Mouse (Mus musculus): ENCODE data around the gene Cldn14. TPM values are rescaled to one million over a fixed set of nuclear protein-coding genes. Genes with fewer than 3 reads are reported as not detected.

Gene Cldn14
- polyA plus RNA-seq, 1 experiment from 2014 or later = 0.21 TPM

DNA sequence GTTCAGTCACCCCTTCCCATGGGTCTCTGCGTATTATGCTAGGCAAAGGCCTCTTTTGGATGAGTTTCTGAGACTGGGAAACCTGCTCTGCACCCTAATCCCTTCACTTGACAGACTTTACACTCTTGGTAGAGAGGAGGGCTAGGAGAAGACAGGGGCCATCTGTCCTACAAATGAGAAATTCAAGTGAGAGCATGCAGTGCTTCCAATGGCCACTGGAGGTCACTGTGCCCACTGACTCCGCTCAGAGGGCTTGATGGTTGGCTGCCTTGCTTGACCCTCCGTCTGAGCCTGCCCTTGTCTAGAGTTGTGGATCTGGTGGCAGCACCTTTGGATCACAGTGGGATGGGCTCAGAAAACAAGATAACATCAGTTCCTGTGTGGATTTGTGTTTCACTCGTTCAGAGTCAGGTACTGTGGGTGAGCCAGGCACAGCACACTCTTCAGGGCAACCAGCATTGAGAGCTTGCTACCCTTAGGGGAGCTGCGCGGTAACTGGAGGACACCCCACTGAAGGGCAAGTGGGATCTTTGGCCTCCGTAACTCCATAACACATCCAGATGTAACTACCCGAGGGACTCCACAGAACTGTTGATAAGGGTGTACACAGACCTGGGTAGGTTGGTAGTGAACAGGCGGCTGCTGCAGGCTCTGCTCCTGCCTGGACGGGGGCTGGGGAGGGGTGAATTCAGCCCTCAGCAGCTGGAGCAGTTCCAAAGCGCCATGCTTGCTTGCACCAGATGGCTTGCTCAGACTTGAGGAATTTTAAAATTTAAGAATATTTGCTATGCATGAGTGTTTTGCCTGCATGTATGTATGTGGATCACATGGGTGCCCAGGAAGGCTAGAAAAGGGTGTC is 102.3 kb downstream of the Cldn14 start:
- no peaks in the 10 kb centered on the region for H3K9me3 ChIP-seq (replicated peaks)
- no peak overlapping the region for H3K4me2 ChIP-seq
- peaks cover 19% of the 10 kb centered on the region for H3K4me1 ChIP-seq
- WGBS = 63% methylated on average over 11 of the region's 11 CpGs
- peak; percentile 68 for ATAC-seq (replicated peaks; ENCODE audit: low FRiP score)
- H3K4me3 ChIP-seq (replicated peaks) = no peak overlapping the region
- no peak overlapping the region for H3K9ac ChIP-seq
- peak overlapping the region; percentile 62 for H3K27ac ChIP-seq
- no peaks in the 10 kb centered on the region for H3K27me3 ChIP-seq
- H3K36me3 ChIP-seq = peaks cover 45% of the 10 kb centered on the region

DNA sequence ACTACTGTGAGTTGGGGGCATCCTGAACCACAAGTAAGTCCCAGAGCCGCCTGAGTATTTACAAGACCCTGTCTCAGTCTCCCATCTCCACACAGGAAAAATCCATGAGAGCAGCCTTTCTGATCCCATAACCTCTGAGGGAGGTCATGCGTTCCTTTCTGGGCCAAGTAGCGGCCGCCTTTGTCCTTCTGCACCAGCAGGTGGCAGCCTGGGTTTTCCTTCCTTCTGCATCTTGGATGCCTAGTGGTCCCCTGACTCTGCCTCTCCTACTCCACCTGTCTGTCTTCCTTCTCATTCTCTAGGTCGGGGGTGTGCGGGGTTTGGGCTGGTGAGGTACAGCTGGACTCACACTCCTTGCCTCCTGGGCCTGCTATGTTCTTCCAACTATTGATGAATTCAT is 105.6 kb downstream of the Cldn14 start:
- H3K27me3 ChIP-seq = no peaks in the 10 kb centered on the region
- no peak overlapping the region for H3K9ac ChIP-seq
- H3K4me1 ChIP-seq = peaks cover 16% of the 10 kb centered on the region
- peaks cover 65% of the 10 kb centered on the region for H3K36me3 ChIP-seq
- no peak overlapping the region for H3K4me3 ChIP-seq (replicated peaks)
- H3K4me2 ChIP-seq = no peak overlapping the region
- no peak for ATAC-seq (replicated peaks; ENCODE audit: low FRiP score)
- no peak overlapping the region for H3K27ac ChIP-seq
- 82% methylated on average over 6 of the region's 6 CpGs for WGBS
- no peaks in the 10 kb centered on the region for H3K9me3 ChIP-seq (replicated peaks)

DNA sequence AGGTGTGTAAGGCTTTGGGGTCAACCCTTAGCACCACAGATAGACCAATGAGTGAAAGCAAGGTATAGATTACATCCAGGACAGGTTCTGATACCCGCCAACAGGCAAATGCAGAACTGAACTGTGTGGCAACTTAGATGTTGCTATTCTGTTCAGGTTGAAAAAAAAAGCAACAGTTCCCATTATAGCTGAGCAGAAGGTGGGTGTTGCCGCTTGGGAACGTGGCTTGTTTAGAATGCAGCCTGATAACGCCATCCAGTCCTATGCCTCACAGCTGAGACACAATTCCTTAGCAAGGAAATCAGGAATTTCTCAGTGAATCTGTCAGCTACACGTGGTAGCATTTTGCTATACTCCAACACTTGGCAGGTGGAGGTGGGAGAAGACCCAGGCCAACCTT is 115.4 kb downstream of the Cldn14 start:
- H3K27me3 ChIP-seq = no peaks in the 10 kb centered on the region
- no peaks in the 10 kb centered on the region for H3K9me3 ChIP-seq (replicated peaks)
- H3K36me3 ChIP-seq = peaks cover 80% of the 10 kb centered on the region
- H3K4me2 ChIP-seq = no peak overlapping the region
- no peak overlapping the region for H3K27ac ChIP-seq
- ATAC-seq (replicated peaks; ENCODE audit: low FRiP score) = no peak
- WGBS = 90% methylated on average over 5 of the region's 5 CpGs
- H3K4me1 ChIP-seq = no peaks in the 10 kb centered on the region
- H3K9ac ChIP-seq = no peak overlapping the region
- no peak overlapping the region for H3K4me3 ChIP-seq (replicated peaks)

DNA sequence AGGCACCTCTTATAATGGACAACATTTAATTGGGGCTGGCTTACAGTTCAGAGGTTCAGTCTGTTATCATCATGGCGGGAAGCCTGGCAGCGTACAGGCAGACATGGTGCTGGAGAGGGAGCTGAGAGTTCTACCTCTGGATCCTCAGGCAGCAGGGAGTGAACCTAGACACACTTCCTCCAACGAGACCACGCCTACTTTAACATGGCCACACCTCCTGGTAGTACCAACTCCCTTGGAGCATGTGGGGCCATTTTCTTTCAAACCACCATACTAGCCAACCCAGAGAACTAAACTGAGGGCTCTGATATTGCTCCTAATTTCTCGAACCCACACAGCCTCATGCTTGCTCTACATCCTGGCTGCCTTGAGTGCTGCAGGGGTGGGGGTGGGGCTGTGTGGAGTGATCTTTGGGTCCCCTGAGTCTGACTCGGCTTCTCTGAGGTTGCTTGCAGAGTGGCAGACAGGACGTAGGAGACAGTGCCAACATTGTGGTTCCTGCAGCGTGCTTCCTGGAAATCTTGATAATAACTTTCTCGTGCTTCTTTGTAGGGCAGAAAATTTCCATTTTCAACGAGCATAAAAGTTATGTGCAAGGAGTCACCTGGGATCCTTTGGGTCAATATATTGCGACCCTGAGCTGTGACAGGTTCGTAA is 117.6 kb downstream of the Cldn14 start:
- no peak for ATAC-seq (replicated peaks; ENCODE audit: low FRiP score)

DNA sequence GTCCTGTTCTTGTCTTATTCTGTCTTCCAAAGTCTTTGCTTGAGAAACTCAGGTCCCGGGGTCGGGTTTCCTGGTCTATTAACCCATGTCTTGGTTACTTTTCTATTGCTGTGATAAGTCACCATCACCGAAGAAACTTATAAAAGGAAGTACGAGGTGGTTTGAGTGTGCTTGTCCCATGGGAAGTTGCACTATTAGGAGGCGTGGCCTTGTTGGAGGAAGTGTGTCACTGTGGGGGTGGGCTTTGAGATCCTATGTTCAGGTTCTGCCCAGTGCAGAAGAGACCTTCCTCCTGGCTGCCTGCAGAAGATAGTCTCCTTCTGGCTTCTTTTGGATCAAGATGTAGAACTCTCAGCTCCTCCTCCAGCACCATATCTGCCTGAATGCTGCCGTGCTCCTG is 120.2 kb downstream of the Cldn14 start:
- Histone ChIP-seq H3K9me3 (replicated peaks) (no peaks in the 10 kb centered on the region), H3K36me3 (peaks cover 67% of the 10 kb centered on the region), H3K27ac (no peak overlapping the region), H3K27me3 (no peaks in the 10 kb centered on the region), H3K4me3 (replicated peaks) (no peak overlapping the region), H3K4me1 (peaks cover 23% of the 10 kb centered on the region), H3K4me2 (no peak overlapping the region), H3K9ac (no peak overlapping the region)
- ATAC-seq (replicated peaks; ENCODE audit: low FRiP score) = no peak
- 87% methylated on average over 6 of the region's 6 CpGs for WGBS

More for the DNA sequence above, 117.6 kb downstream of the Cldn14 start:
- H3K9ac ChIP-seq = no peak overlapping the region
- WGBS = 87% methylated on average over 12 of the region's 12 CpGs
- H3K4me3 ChIP-seq (replicated peaks) = no peak overlapping the region
- H3K4me1 ChIP-seq = peaks cover 3% of the 10 kb centered on the region
- no peak overlapping the region for H3K4me2 ChIP-seq
- H3K36me3 ChIP-seq = peaks cover 93% of the 10 kb centered on the region
- no peak overlapping the region for H3K27ac ChIP-seq
- H3K9me3 ChIP-seq (replicated peaks) = no peaks in the 10 kb centered on the region
- H3K27me3 ChIP-seq = no peaks in the 10 kb centered on the region

DNA sequence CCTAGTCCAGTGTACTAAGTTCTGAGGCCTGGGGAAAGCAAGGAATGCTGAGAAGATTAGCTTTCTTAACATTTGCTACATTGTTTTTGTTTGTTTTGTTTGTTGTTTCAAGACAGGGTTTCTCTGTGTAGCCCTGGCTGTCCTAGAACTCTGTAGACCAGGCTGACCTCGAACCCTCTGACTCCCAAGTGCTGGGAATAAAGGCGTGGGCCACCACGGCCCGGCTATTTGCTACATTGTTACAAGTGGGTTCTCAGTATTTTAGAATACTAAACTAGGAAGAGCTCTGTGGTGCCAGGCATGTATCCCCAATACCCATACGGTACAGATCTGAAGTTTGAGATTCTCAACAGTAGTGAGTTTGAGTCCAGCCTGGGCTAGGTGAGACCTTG is 123.9 kb downstream of the Cldn14 start:
- WGBS = 52% methylated on average over 5 of the region's 5 CpGs
- Histone ChIP-seq H3K27me3 (no peaks in the 10 kb centered on the region), H3K4me1 (peaks cover 28% of the 10 kb centered on the region), H3K9me3 (replicated peaks) (no peaks in the 10 kb centered on the region), H3K36me3 (peaks cover 30% of the 10 kb centered on the region), H3K9ac (peak overlapping the region; percentile 74), H3K27ac (0 out of 2 replicates have a peak overlapping the region, but pooled peaks have one; percentile 23), H3K4me3 (replicated peaks) (peak overlapping the region; percentile 79), H3K4me2 (peak overlapping the region; percentile 86)
- ATAC-seq (replicated peaks; ENCODE audit: low FRiP score) = no peak

DNA sequence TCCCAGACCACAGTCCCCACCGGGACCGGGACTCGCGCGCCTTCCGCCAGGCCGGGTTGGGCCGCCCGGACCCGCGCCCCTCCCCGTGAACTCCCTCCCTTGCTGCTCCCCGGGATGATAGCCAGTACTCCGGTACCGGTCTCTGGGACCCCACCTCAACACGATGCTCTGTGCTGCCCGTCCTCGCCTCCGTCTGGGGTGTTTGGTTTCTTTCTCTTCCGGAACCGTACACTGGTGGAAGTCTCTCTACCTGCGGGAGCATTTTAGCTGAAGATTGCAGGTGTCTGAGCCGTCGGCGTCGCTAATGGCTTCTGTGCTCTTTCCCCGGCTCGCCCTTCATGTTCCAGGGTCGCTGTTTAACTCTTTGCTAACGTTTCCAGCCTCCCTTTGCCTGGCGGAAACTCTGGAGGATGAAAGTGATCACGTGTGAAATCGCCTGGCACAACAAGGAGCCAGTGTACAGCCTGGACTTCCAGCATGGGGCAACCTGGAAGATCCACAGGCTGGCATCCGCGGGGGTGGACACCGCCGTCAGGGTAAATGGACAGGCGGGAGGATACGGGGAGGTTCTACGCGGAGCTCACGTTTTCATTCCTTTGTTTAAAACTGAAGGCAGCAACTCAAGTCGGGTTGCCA is 124.4 kb downstream of the Cldn14 start:
- H3K9me3 ChIP-seq (replicated peaks) = no peaks in the 10 kb centered on the region
- peak; percentile 37; the same call in 1 of the 2 replicates for ATAC-seq (replicated peaks; ENCODE audit: low FRiP score)
- H3K27me3 ChIP-seq = no peaks in the 10 kb centered on the region
- H3K36me3 ChIP-seq = peaks cover 24% of the 10 kb centered on the region
- H3K9ac ChIP-seq = peak overlapping the region; percentile 74
- H3K4me1 ChIP-seq = peaks cover 28% of the 10 kb centered on the region
- H3K4me2 ChIP-seq = peak overlapping the region; percentile 86
- under 1% methylated on average over 43 of the region's 43 CpGs for WGBS
- peak overlapping the region; percentile 59 for H3K27ac ChIP-seq
- H3K4me3 ChIP-seq (replicated peaks) = peak overlapping the region; percentile 79

DNA sequence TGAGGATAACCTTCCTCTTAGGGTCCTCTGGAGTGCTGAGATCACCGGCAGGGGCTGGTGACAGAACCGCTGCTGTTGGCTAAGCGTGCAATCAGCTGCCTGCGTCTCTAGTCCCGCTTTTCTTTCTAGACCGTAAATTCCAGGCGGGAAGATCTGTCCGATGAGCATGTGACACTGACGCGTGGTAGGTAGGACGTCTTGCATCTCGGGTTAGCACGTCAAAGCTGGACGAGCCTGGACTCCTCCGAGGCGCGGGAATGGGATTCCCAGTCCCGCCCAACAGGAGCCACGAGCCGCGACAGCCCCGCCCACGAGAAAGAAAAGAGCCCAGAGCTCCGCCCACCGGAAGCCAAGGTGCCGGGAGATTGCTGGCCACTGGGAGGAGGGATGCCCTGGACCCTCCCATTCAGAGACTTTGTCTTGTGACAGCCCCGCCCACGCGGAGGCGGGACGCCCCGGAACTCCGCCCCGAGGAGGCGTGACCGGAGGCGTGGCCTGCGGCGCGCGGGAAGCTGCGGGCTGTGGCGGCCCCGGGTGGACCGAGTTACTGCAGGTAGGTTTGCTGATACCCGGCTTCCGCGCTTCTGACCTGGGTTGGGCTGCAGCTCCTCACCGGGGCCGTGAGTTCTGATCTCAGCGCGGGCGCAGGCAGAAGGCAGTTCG is 125.1 kb downstream of the Cldn14 start, which contains the start of gene Chaf1b:
Gene Chaf1b, plus strand, starts transcription at position 479 of the 663 bp plus-strand sequence.
- Histone ChIP-seq H3K4me2 (peak within 1 kb of the TSS; percentile 86), H3K9ac (peak within 1 kb of the TSS; percentile 74), H3K4me1 (peaks cover 28% of the 10 kb centered on the region), H3K9me3 (replicated peaks) (no peaks in the 10 kb centered on the region), H3K27me3 (no peaks in the 10 kb centered on the region), H3K36me3 (peaks cover 18% of the 10 kb centered on the region), H3K4me3 (replicated peaks) (peak within 1 kb of the TSS; percentile 79), H3K27ac (peak within 1 kb of the TSS; percentile 59)
- peak; percentile 94 for ATAC-seq (replicated peaks; ENCODE audit: low FRiP score)
- WGBS = under 1% methylated on average over 54 of the region's 54 CpGs

DNA sequence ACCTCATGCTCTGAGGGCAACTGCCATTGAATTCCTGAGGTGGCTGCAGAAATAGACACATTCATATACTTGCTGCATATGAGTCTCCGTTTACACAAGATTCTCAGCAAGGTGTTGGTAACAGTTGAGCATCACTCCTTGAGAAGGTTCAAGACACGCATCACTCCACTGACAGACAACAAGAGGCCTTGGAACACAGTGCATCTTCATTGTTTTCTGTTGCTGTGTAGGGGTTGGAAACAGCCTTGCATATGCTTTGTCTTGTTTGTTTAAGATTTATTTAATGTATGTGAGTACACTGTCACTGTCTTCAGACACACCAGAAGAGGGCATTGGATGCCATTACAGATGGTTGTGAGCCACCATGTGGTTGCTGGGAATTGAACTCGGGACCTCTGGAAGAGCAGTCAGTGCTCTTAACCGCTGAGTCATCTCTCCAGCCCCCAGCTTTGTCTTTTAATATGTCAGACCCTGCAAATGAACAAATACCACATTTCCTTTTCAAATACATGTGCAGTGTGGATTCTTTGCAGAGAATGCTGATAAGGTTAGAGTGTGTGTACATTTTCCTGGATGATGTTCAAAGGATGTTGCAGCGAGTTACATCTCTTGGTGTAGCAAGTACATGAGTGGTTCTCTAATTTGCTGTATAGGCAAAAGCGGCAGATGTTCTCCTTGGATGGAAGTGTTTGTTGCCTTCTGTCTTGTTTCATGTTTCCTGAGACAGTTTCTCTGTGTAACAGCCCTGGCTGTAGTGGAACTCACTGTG is 130.8 kb downstream of the Cldn14 start:
- no peaks in the 10 kb centered on the region for H3K4me1 ChIP-seq
- H3K4me3 ChIP-seq (replicated peaks) = no peak overlapping the region
- no peak for ATAC-seq (replicated peaks; ENCODE audit: low FRiP score)
- no peak overlapping the region for H3K4me2 ChIP-seq
- no peak overlapping the region for H3K27ac ChIP-seq
- H3K9me3 ChIP-seq (replicated peaks) = no peaks in the 10 kb centered on the region
- H3K9ac ChIP-seq = no peak overlapping the region
- 92% methylated on average over 6 of the region's 6 CpGs for WGBS
- H3K27me3 ChIP-seq = no peaks in the 10 kb centered on the region
- peaks cover 47% of the 10 kb centered on the region for H3K36me3 ChIP-seq

DNA sequence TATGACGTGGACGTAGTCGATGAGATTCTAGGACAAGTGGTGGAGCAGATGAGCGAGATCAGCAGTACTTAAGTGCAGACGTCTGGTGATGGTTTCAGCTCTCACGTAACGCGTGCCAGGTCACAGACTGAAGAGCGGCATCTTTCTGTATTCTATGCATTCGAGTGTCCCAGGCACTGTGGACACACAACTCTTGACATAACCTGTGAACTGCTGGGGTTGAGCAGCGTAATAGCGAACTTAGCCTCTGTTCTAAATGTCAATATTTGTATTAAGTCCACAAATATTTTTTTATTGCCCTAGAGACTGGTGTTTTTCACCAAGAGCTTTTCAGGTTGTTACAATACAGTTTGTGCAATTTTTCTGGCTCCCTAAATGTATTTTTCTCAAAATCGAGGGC is 133.8 kb downstream of the Cldn14 start:
- no peak for ATAC-seq (replicated peaks; ENCODE audit: low FRiP score)
- peaks cover 75% of the 10 kb centered on the region for H3K36me3 ChIP-seq
- H3K9me3 ChIP-seq (replicated peaks) = no peaks in the 10 kb centered on the region
- H3K27me3 ChIP-seq = no peaks in the 10 kb centered on the region
- no peaks in the 10 kb centered on the region for H3K4me1 ChIP-seq
- no peak overlapping the region for H3K9ac ChIP-seq
- no peak overlapping the region for H3K4me2 ChIP-seq
- no peak overlapping the region for H3K4me3 ChIP-seq (replicated peaks)
- WGBS = 93% methylated on average over 13 of the region's 13 CpGs
- no peak overlapping the region for H3K27ac ChIP-seq

Data from kidney, embryonic 15.5 days (tissue).